Mouse (Mus musculus) gastrocnemius, adult 8-10 months (tissue): ENCODE measurements around the gene Disp2. TPM values are rescaled to one million over a fixed set of nuclear protein-coding genes. Genes with fewer than 3 reads are reported as not detected.

ENCODE experiments used
- DNase-seq, 2 experiments: peaks; one replicate each; pipeline ENCODE4 v3.0.0; 2022; ENCODE audit warnings: low spot score in 2 of 2
- total RNA-seq, 4 experiments: library from RNA; stranded (reverse); gene quantifications; 2 replicates each; pipeline ENCODE4 v1.2.4; 2022

The Disp2 gene
- total RNA-seq, 4 experiments from 2014 or later, result 0.10 to 0.11 TPM; not detected in 2

- DNase-seq, result no peak
These were observed 7.0 kb downstream of the Disp2 start for GRCm38 (mm10) chr2:118786525-118786924.

- DNase-seq, result peak; percentile 30 to 57
These were observed 10.0 kb downstream of the Disp2 start for GRCm38 (mm10) chr2:118789501-118789900.

DNA sequence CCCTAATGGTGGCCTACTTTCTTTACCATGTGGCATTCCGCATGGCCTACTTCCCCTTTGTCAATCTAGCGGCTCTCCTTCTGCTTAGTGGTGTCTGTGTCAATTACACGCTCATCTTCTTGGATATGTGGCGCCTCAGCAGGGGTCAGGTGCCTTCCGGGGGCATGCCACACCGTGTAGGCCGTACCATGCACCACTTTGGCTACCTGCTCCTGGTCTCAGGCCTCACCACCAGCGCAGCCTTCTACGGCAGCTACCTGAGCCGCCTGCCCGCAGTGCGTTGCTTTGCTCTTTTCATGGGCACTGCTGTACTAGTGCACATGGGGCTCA lies 10.7 kb downstream of the Disp2 start:
- DNase-seq, result no peak

- peak; percentile 27 to 58 for DNase-seq
These were observed 11.3 kb downstream of the Disp2 start for GRCm38 (mm10) chr2:118790551-118791525.

DNA sequence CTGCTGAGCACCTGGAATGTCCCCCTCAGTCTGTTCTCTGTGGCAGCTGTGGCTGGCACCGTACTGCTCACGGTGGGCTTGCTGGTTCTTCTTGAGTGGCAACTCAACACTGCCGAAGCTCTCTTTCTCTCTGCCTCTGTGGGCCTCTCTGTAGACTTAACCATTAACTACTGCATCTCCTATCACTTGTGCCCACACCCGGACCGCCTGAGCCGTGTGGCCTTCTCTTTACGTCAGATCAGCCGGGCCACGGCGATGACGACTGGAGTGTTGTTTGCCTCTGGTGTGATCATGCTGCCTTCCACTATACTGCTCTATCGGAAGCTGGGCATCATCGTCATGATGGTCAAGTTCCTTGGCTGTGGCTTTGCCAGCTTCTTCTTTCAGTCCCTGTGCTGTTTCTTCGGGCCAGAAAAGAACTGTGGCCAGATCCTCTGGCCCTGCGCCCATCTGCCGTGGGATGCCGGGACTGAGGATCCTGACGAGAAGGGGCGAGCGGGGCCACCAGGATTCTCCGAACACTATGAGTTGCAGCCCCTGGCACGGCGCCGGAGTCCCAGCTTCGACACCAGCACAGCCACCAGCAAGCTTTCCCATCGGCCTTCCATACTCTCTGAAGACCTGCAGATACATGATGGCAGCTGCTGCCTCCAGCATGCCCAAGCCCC lies 12.2 kb downstream of the Disp2 start:
- DNase-seq, result peak in 1 of 2 experiments; percentile 15

- DNase-seq, result peak in 1 of 2 experiments; percentile 50
These were observed 12.7 kb downstream of the Disp2 start for GRCm38 (mm10) chr2:118792259-118792613.

GRCm38 (mm10) chr2:118793636-118794035 lies 14.1 kb downstream of the Disp2 start:
- DNase-seq, result no peak

DNA sequence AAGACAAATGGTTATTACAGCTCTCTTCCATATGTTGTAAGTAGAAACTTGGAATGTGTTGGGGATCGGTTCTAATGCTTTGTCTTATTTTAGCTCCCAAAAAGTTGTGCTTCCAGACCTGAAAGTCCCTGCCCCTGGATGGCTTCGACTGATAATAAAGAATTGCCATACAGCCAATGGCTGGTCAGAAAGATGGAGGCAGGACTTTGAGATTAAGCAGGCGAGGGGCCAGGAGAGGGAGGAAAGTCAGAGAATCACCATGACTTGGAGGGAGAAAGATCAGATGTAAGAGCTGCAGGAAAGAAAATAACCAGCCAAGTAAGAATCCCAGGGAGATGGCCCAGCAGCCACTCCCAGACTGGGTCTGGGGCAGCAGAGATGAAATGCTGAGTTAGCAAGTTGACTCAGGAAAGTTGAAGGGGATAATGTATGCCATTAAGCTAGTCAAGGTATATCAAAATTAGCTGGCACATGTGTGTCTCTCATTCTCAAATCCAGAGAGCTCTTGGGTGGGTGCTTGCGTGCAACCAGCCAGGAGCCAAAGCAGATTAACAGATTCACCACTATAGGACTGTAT lies 23.1 kb downstream of the Disp2 start:
- DNase-seq, result no peak

GRCm38 (mm10) chr2:118804474-118804873 lies 25.0 kb downstream of the Disp2 start:
- DNase-seq, result no peak

DNA sequence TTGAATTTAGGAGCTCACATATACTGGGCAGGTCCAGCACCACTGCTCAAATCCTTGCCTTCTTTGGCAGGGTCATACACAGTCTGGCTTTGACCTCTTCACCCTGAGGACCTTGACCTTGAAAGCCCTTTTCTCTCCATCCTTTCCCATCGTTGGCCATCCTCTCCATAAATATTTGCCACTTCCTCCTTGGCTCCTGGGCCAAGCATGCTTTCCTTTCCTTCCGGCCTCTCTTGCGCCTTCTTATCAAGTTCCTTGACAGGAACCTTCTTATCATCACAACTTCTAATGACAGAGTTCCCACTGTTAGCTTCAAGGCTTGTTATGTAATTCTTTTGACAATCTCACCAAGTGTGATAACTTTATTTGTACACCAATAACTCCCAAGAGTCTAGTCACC lies 25.6 kb downstream of the Disp2 start:
- DNase-seq, result no peak

DNA sequence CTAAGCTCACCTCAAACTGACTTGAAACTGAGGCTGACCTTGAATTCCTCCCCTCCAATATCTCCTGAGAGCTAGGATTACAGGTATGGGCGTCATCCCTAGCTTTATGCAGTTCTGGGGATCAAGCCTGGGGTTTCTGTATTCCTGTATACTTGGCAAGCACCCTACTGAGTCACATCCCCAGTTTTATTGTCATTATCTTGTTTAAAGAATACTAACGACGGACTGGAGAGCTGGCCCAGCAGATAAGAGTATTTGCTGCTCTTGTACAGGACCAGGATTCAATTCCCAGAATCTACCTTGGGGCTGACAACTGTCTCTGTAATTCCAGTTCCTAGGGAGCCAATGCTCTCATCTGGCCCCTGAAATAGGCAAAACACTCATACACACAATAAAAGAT lies 26.2 kb downstream of the Disp2 start:
- no peak for DNase-seq

- peak; percentile 29 to 66 for DNase-seq
These were observed 27.3 kb downstream of the Disp2 start for GRCm38 (mm10) chr2:118806860-118807259.

DNA sequence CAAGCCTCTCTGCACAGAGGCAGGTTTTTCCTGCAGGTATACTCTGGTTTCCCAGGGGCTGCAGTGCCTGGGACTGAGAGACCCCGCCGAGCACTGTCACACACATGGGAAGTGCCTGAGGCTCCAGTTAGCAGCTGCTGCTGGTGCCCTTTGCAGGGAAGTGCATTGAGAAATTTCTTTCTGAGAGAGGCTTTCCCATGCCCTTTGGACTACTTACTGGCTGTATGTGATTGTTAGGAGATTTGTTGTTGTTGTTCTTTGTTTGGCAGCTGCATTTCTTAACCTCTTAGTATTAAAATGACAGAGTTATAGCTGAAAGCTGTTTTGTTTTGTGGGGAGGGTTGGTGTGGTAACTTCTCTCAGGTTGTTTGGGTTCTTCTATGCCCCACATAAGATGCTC lies 31.3 kb downstream of the Disp2 start:
- DNase-seq, result no peak

GRCm38 (mm10) chr2:118812724-118813123 lies 33.2 kb downstream of the Disp2 start:
- no peak for DNase-seq

DNA sequence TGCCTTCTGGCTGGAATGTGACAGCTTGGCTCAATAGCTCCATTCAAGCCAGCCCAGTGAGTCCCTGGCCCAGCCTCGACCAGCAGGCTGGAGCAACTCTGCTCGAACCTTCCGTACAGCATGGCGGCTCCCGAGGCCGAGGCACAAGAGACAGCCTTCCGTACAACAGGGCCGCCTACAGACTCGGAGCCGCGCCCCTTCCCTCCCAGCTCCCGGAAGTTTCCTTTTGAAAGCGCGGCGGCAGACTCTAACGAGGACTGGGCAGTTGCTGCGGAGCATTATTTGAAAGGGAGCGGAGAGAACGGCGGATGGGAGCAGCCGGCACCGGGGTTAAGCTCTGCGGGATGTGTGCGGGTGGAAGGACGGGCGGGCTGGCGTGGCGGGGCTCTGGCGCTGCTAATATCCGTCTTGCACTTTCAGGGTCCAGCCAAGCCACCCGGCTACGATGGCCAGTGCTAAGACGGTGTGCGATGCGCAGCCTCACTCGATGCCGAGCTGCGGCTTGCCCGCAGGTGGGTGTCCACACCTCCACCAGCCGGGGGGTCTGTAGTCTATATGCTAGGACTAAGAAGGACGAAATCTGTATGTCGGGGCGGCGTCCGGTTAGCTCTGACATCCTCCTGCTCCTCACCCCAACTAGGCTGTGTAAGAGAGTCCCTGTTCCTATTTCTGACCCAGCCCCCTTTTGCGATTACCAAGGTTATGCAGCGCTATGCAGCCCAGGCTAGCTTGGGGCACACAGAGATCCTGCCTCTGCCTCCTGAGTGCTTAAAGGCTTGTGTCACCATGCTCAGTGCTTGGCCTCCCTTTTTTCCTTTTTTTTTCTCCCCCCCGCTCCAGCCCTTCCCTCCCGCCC lies 34.7 kb downstream of the Disp2 start, which contains the start of gene Knstrn:
TSS of gene Knstrn (plus strand) at position 23 of the 856 bp plus-strand sequence.
- DNase-seq, result peak; percentile 80 to 86

- no peak for DNase-seq
These were observed 43.3 kb downstream of the Disp2 start for GRCm38 (mm10) chr2:118822800-118823199.

- no peak for DNase-seq
These were observed 44.9 kb downstream of the Disp2 start for GRCm38 (mm10) chr2:118824396-118824795.

- DNase-seq, result no peak
These were observed 49.6 kb downstream of the Disp2 start for GRCm38 (mm10) chr2:118829096-118829495.

DNA sequence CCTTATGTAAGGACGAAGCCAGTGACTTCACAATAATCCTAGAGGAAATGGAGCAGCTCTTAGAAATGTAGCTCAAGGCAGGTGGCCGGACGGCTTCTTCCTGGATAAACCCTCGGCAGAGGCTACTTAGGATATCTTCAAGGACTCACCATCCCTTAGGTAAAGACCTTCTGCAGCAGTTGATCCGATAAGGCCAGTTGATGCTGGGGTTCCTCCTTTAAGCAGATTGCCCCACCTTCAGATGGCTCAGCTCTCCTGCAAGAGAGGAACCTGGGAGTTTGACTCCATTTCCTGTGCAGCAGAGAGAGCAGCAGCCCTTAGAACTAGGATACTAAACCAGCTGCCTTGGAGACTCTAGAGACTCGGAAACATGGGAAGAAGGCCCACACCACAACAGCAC lies 54.5 kb downstream of the Disp2 start:
- DNase-seq, result no peak

DNA sequence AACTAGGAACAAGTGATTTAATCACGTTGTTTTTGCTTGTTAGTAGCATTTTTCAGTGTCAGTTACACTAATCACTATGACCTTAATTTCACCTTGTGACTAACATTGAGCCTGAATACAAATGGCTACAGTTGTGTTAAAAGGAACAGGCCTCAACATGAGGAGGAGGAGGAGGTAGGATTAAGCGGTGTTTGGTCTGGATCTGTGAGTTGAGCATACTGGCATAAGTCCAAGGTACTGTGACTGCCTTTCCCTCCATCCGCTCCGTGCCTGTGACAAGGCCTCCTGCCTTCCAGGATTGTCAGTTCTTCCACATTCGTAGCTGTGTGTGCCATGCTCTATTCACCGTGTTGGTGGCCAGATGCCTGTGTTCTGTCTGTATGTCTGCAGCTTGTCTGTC lies 55.6 kb downstream of the Disp2 start:
- DNase-seq, result no peak

DNA sequence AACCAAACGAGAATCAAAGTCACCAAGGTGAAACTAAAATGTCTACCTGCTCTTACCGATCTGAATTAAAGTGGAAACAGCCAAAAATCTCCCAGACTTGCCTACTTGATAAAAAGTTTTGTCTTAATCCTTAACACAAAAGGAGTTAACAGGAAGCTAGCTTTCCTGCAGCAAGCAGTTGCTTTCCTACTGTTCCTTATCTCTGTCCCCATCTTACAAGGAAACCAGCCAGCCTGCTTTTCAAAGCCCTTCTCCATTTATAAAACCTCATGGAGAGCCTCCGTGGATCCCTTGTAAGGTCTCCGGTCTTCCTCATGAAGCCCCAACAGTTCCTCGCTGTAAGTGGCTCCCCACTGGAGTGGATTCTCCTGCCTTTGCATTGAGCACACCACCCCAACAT lies 58.8 kb downstream of the Disp2 start:
- no peak for DNase-seq
